Mouse (Mus musculus) lung, adult 2 months (tissue): ENCODE measurements around the gene 9330182L06Rik. TPM values are rescaled to one million over a fixed set of nuclear protein-coding genes. Genes with fewer than 3 reads are reported as not detected.

Source experiments
- DNase-seq: peaks from one replicate; pipeline ENCODE4 v3.0.0; 2022
- H3K4me1 ChIP-seq: fragments of 200-500 bp; 2 replicates; pipeline ENCODE4 v1.6.1; 2011; ENCODE audit warnings: low read length; ENCODE audit not compliant: control insufficient read depth, insufficient read depth
- H3K4me3 ChIP-seq: fragments of 200-500 bp; replicated peaks from 2 replicates; pipeline ENCODE3; 2011; ENCODE audit warnings: low read depth, mild to moderate bottlenecking, control low read depth, low read length; ENCODE audit errors: extremely low read depth
- CTCF ChIP-seq: fragments of 200-500 bp; IDR thresholded peaks from 2 replicates; pipeline ENCODE4 v1.5.1; 2011; ENCODE audit warnings: mild to moderate bottlenecking, low read length, control low read depth; ENCODE audit not compliant: insufficient read depth
- POLR2A ChIP-seq: fragments of 200-500 bp; IDR thresholded peaks from 2 replicates; pipeline ENCODE4 v1.6.1; 2011; ENCODE audit warnings: low read depth, mild to moderate bottlenecking, control low read depth, low read length, borderline replicate concordance; ENCODE audit errors: extremely low read depth
- WGBS: fragments of 180-500 bp; shearing (Covaris S2); methylation state at CpG from one replicate; pipeline ENCODE4 v1.1.7; 2018; 5-methylcytosine and 5-hydroxymethylcytosine counted together
- polyA plus RNA-seq: library from polyadenylated mRNA; depleted of rRNA; stranded (reverse); fragments of >200 nt; gene quantifications from 2 replicates; pipeline ENCODE4 v1.2.3, GENCODE M21; 2012

9330182L06Rik gene
- polyA plus RNA-seq, 1 experiment: 2.4 TPM

DNA sequence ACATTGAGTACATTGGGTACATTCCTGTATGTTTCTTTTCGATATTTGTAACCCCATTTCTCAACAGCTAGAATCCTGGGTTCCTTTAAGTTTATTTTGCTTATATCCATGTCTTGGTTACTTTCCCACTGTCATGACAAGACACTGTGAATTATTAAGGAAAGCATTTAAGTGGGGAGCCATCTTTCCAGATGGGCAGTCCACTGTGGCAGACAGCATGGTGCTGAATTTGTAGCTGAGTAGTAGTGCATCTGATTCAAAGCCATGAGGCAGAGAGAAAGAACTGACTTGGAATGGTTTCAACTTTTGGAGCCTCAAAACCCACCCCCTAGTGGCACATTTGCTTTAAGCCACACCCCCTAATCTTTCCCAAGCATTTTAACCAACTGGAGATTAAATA is 61.6 kb downstream of the 9330182L06Rik start:
- TF ChIP-seq POLR2A: no peak
- TF ChIP-seq CTCF: no peak
- Histone ChIP-seq H3K4me1 (no peaks in the 10 kb centered on the region), H3K4me3 (no peak overlapping the region)
- DNase-seq: no peak
- 76% methylated on average over 1 of the region's 1 CpGs for WGBS

DNA sequence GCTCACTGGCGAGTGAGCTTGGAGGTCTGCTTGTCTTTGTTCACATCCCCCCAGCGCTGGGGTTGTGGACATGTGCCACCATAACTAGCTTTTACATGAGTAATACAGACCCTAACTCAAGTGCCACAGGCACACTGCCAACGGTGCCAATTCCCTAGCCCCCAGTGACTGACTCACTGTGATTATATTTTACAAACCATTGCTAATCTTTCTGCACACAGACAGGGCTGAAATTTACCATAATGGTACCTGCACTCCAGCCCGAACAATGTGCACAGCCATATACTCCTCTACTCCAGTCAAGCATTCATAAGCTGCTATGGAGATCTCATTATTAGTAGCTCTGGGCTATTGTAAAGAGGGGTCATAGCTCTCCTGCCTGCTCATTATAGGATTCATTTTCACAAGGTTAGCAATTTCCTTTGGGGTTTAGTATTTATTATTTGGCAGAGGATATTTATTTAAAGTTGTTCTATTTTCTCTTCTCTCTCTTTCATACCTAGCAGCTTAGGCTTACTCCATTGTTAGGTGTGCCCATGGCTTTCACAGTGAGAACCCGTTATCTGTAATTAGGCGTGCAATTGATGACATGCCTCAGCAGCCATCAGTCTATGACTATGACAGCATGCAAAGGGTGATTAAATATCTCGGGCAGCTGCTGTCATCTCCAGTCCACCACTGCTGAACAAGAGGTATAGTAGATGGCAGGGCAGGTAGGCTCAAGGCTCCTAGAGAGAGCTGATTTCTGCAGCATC is 73.0 kb downstream of the 9330182L06Rik start:
- 71% methylated on average over 7 of the region's 7 CpGs for WGBS
- no peak overlapping the region for H3K4me3 ChIP-seq
- H3K4me1 ChIP-seq: no peaks in the 10 kb centered on the region
- DNase-seq: no peak
- no peak for TF ChIP-seq CTCF
- no peak for TF ChIP-seq POLR2A

DNA sequence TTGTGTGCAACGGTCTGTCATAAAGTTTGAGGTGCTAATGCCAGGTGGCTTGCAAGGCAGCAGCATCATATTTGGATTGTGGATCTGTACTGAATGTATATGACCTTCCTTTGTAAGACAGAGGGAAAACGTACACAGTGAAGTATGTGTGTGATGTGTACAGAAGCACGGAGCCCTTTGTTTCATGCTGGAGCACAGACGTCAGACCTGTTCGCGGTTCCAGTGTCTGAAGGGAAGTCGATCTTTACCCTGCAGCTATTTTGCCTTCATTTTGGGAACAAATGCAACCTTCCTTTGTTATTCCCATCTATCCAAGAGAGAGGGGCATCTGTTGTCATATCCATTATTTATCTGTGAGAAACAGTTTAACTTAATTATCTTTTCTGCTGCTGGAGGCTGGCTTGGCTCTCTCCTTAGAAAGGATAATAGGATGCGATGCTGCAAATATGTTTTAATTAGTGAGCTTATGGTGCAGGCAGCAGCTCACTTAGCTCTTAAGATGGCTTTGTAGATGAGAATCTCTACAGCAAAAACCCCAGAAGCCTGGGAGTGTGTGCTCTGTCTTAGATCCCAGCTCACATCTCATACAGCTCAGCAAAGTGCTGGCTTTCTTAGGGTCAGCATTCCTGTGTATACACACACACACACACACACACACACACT is 73.7 kb downstream of the 9330182L06Rik start:
- TF ChIP-seq POLR2A (no peak), CTCF (no peak)
- Histone ChIP-seq H3K4me3 (no peak overlapping the region), H3K4me1 (no peaks in the 10 kb centered on the region)
- DNase-seq: no peak
- WGBS: 80% methylated on average over 8 of the region's 8 CpGs

DNA sequence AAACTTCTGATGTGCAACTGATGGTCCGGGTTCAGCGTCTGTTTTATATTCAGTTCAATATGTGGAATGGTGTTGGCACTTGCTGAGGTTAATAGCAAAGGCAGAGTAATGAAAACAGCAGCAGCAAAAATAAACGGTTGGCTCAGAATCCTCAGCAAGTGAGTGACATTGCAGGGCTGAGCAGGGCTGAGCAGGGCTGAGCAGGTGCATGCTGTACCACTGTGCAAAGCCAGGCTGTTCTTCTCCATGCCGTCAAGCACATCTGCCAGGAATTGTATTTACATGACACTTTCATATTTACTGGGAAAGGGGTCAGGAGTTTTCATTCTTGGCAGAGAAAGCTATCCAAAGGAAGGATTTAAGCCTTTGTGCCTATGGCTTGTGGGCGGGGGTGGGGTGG is 78.7 kb downstream of the 9330182L06Rik start:
- H3K4me3 ChIP-seq: no peak overlapping the region
- 61% methylated on average over 5 of the region's 5 CpGs for WGBS
- no peaks in the 10 kb centered on the region for H3K4me1 ChIP-seq
- no peak for TF ChIP-seq POLR2A
- TF ChIP-seq CTCF: no peak
- no peak for DNase-seq

DNA sequence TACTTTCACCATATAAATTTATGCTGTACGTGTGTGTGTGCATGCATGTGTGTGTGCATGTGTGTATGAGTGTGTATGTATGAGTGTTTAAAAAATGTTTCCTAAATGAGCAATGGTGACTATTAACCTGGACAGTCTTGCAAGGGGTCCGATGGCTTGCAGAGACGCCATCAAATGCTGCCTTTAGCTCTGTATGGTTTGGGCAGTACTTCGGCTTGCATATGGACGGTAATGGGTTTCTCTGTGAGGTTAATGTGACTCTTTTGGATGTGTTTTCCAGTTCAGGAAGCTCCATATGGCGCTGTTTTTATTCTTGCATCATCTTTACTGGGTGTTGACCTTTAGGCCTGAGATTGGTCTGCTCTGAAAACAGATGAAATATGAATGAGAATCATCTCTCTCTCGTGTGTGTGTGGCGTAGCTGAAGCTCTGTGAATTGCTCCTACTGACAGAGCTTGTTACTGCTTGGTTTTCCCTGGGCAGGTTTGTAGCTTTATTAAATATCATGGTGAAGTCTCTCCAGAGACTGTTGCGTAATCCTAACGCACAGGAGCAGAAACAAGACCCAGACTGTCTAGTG is 79.2 kb downstream of the 9330182L06Rik start:
- H3K4me3 ChIP-seq: no peak overlapping the region
- WGBS: 77% methylated on average over 10 of the region's 10 CpGs
- TF ChIP-seq CTCF: no peak
- no peak for TF ChIP-seq POLR2A
- H3K4me1 ChIP-seq: no peaks in the 10 kb centered on the region
- DNase-seq: no peak

DNA sequence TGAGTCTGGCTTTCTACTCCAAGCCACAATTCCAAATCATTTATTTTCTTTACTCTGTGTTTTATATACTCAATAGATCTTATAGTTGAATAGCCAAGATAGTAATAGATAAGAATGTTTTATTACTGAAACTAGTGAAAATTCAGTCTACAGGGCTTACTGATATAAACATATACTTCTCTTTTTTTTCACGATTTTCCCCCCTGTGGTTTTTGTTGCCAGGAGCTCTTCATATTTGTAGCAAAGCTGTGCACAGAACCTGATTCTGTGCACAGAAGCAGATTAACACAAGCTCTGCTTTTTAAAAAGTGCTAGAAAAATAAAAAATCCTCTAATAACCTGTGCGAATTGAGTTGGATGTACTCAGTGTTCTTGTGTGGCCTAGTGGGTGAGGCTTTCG is 79.7 kb downstream of the 9330182L06Rik start:
- Histone ChIP-seq H3K4me3 (no peak overlapping the region), H3K4me1 (no peaks in the 10 kb centered on the region)
- WGBS: 77% methylated on average over 3 of the region's 3 CpGs
- TF ChIP-seq CTCF (no peak), POLR2A (no peak)
- no peak for DNase-seq

DNA sequence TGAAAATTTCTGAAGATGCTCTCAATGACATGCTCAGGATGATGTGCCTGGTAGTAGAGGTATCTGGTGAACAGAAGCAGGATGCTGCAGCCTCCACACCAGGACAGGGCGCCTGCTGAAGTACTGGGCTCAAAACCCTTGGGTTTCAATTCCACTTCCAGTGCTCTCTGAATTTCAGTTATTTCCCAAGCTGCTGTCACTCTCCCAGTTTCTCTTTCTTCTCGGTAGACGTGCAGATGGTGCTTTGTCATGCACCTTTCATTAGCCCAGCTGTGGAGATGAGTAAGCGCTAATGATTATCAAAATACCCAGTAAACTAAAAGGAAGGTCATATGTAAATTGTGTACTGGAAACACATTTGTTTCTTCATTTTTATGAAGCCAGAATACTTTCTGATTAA is 80.6 kb downstream of the 9330182L06Rik start:
- 67% methylated on average over 4 of the region's 4 CpGs for WGBS
- no peak for DNase-seq
- TF ChIP-seq POLR2A (no peak), CTCF (no peak)
- H3K4me3 ChIP-seq: no peak overlapping the region
- H3K4me1 ChIP-seq: no peaks in the 10 kb centered on the region

DNA sequence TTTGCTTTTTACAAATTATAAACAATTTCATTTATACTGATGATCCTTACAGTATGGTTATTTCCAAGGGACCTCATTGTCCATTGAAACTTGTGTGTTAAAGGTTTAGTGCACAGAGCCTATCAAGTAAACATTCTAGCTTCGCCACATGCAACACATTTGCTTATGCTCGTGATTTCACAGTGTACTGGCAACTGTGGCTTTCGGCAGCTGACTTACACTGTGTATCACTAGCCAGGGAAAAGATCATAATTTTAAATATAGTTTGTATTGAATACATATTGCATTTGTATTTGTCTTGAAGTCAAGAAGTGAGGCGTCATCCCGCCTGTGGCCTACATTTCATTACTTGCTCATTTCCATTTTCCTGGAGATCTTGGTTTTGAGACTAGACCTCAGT is 86.2 kb downstream of the 9330182L06Rik start:
- 83% methylated on average over 5 of the region's 5 CpGs for WGBS
- DNase-seq: no peak
- no peak for TF ChIP-seq CTCF
- no peak for TF ChIP-seq POLR2A

DNA sequence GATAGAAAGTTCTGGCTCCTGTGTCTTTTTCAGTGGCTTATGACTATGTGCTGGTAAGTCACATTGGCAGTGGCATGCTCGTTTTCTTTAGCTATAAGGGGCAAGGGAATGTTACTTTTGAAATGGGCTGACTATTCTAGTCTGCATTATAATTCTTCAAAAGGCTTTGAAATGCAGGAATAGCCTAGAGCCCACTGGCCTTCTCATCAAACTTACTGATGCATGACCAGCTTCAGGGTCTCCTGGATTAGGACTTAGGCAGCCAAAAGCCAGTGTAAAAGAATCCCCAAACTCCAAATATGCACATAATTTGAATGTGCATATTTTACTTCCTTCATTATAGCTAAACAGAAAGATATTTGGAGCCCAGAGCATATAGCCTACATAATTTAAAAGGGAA is 86.7 kb downstream of the 9330182L06Rik start:
- no peak overlapping the region for H3K4me3 ChIP-seq
- no peak for DNase-seq
- no peaks in the 10 kb centered on the region for H3K4me1 ChIP-seq
- 41% methylated on average over 1 of the region's 1 CpGs for WGBS
- no peak for TF ChIP-seq POLR2A
- TF ChIP-seq CTCF: no peak

More for the DNA sequence above, 86.2 kb downstream of the 9330182L06Rik start:
- Histone ChIP-seq H3K4me1 (no peaks in the 10 kb centered on the region), H3K4me3 (no peak overlapping the region)
